Mouse (Mus musculus): ENCODE results near the gene Fig4. TPM values are rescaled to one million over a fixed set of nuclear protein-coding genes. Genes with fewer than 3 reads are reported as not detected.

Fig4 gene
- total RNA-seq, 2 experiments from 2014 or later, result 22.6 to 24.3 TPM

GRCm38 (mm10) chr10:41151901-41152300 lies 151.2 kb downstream of the Fig4 start:
- intact Hi-C loops (cut with DNase I), result no loop called here
- no peak for DNase-seq

- intact Hi-C loops (cut with DNase I), result no loop called here
- DNase-seq, result peak; percentile 10 to 11
Measured at GRCm38 (mm10) chr10:41151441-41151840, 151.6 kb downstream of the Fig4 start.

GRCm38 (mm10) chr10:41151021-41151420 lies 152.0 kb downstream of the Fig4 start:
- DNase-seq, result no peak
- intact Hi-C loops (cut with DNase I), result no loop called here

- DNase-seq, result no peak
- intact Hi-C loops (cut with DNase I), result no loop called here
Measured at GRCm38 (mm10) chr10:41150496-41150895, 152.6 kb downstream of the Fig4 start.

GRCm38 (mm10) chr10:41149307-41149706 lies 153.8 kb downstream of the Fig4 start:
- intact Hi-C loops (cut with DNase I), result no loop called here
- no peak for DNase-seq

GRCm38 (mm10) chr10:41146141-41146540 lies 156.9 kb downstream of the Fig4 start:
- DNase-seq, result no peak
- intact Hi-C loops (cut with DNase I), result no loop called here

Other genes starting within 250 kb of the Fig4 start
- gene Gpr6, start 231.0 kb downstream of the Fig4 start, total RNA-seq (2021), result not detected
- gene Ak9, start 720 bp upstream of the Fig4 start, total RNA-seq (2021), result under 1 TPM; 0.05 to 0.07 TPM
- gene Zbtb24, start 147.1 kb upstream of the Fig4 start, total RNA-seq (2021), result 1 to 10 TPM; 9.6 to 9.8 TPM
- 10 to 100 TPM; 20.6 to 20.8 TPM for gene Mical1, start 173.1 kb upstream of the Fig4 start, total RNA-seq (2021)
- gene Smpd2, start 187.1 kb upstream of the Fig4 start, total RNA-seq (2021), result 10 to 100 TPM; 42.8 to 45.3 TPM
- 1 to 10 TPM; 1.6 to 3.0 TPM for gene Ppil6, start 187.2 kb upstream of the Fig4 start, total RNA-seq (2021)
- 100 to 1,000 TPM; 140 to 155 TPM for gene Cd164, start 216.2 kb upstream of the Fig4 start, total RNA-seq (2021)

Measured in heart, postnatal 14 days (tissue).